Mouse (Mus musculus) megakaryocyte, embryonic 14.5 days (primary cell): ENCODE measurements around the gene Trim46.

Experiments
- FLI1 ChIP-seq: IDR thresholded peaks from 2 replicates; pipeline ENCODE4 v1.6.1; 2012; ENCODE audit warnings: low read length, inconsistent platforms, mixed read lengths
- GATA1 ChIP-seq: IDR thresholded peaks from 3 replicates; pipeline ENCODE4 v1.6.1; 2012; ENCODE audit warnings: mixed read lengths, low read length, inconsistent platforms, borderline replicate concordance

GRCm38 (mm10) chr3:89280050-89280605 is 34.0 kb upstream of the Trim46 start:
- TF ChIP-seq GATA1: no peak
- no peak for TF ChIP-seq FLI1
